Mouse (Mus musculus): ENCODE measurements around the gene Efcab9.

Efcab9 gene

DNA sequence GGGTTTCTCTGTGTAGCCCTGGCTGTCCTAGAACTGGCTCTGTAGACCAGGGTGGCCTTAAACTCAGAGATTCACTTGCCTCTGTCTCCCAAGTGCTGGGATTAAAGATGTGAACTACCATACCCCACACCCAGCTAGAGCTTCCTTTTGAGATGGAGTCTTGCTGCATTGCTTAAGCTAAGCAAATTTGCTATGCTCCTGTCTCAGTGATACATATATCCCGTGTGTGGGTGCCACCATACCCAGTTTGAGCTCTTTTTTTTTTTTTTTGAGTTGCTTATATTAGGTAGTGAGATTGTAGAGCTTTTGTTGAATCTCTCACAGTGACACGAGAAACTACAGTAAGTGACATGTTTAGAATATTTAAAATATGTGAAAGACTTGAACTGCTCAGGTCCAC lies 36.6 kb downstream of the Efcab9 start:
- no peak for DNase-seq (ENCODE audit: low spot score)

DNA sequence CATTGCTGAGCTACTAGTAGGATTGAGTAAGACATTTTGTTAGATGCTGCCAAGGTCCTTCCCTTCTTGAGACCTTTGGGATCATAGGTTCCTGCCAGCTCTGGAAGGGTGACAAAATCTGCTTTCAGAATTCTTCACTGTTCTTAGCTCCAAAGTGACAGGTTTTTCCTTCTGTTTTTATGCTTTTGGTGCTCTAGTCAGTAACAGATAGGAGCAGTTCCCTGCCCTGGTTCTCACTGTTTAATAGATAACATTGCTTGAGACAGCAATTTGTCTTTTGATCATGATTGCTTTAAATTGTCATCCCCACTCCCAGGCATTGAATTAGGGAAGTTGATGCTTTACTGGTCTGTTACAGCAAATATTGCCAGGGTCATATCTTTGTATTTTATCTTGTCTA lies 38.6 kb downstream of the Efcab9 start:
- no peak for DNase-seq (ENCODE audit: low spot score)

DNA sequence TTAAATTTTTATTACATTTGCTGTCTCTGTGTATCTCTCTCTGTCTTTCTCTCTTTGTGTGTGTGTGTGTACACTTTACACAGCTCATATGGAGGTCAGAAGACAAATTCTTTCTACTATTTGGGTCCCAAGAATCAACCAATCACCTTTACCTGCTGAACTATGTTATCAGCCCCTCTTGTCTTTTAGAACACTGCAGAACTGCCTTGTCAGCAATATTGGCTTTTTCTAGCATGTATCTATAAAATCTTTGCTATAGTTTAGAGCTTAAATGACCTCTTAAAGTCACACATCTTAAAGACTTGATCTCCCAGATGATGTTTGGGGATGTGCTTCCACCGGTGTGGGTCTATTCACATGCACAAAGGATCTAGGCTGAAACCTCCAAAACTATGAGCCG lies 40.8 kb downstream of the Efcab9 start:
- DNase-seq (ENCODE audit: low spot score), result no peak

- no peak for DNase-seq (ENCODE audit: low spot score)
Measured at GRCm38 (mm10) chr11:32488808-32489670, 42.8 kb downstream of the Efcab9 start.

GRCm38 (mm10) chr11:32488344-32488743 lies 43.5 kb downstream of the Efcab9 start:
- no peak for DNase-seq (ENCODE audit: low spot score)

GRCm38 (mm10) chr11:32487501-32487900 lies 44.4 kb downstream of the Efcab9 start:
- no peak for DNase-seq (ENCODE audit: low spot score)

DNA sequence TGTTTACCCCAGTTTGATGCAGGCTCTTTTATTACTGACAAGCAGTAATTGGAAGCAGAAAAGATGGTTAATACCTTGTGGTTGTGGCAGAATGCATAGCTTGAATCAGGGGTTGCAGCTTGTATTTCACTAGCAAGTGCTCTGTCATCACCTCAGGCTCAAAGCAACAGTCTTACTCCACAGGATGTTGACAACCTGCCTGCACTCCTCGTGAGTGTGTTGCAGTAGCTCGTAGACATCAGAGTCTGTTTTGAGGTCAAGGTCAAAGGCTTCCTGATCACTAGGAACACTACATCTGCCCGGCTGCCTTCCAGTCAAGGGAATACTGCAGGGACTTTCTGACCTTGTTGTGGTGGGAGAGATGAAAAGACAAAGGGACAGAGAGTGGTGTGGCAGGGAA lies 45.3 kb downstream of the Efcab9 start:
- no peak for DNase-seq (ENCODE audit: low spot score)

DNA sequence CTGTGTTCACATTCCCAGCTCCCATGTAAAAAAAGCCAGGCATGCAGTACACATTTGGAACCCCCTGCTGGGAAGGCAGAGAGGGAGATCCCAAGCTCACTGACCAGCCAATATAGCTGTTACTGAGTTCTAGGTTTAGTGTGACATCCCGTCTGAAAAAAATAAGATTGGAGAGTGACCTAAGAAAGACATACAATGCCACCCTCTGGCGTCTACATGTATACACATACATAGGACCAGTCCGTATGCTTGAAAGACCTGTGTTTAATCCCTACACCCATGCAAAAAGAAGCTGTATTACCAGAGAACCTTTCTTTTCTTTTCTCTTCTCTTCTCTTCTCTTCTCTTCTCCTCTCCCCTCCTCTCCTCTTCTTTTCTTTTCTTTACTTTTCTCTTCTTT lies 46.6 kb downstream of the Efcab9 start:
- DNase-seq (ENCODE audit: low spot score), result no peak

- no peak for DNase-seq (ENCODE audit: low spot score)
Measured at GRCm38 (mm10) chr11:32481525-32481924, 50.4 kb downstream of the Efcab9 start.

DNA sequence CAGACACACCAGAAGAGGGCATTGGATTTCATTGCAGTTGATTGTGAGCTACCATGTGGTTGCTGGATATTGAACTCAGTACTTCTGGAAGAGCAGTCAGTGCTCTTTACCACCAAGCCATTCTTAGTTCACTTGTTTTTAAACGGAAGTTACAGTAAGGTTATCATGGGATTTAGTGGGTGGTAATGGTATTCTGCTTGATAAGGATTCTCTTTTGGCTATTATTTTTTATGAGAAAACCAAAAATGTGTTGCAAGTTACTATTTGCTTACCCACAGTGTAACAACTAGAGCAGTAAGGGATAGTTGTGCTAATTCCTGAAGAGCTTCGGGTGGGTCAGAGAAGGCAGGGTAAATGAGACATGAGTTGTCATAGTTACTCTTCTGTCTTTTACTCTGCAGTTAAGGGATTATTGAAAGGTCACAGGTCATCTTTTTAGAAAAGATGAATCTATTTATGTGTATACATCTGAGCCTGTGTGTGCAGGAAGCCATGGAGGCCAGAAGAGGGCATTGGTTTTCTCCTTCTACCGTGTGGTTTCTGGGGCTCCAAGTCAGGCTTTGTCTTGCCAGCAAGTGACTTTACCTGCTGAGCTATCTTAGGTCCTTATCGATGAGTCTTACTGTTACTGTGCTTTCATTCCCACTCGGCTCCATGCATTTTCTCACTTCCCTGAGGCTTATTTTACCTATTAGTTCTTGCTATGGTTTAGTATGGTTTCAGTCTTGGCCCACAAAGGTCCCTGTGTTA lies 56.2 kb downstream of the Efcab9 start:
- no peak for DNase-seq (ENCODE audit: low spot score)

DNA sequence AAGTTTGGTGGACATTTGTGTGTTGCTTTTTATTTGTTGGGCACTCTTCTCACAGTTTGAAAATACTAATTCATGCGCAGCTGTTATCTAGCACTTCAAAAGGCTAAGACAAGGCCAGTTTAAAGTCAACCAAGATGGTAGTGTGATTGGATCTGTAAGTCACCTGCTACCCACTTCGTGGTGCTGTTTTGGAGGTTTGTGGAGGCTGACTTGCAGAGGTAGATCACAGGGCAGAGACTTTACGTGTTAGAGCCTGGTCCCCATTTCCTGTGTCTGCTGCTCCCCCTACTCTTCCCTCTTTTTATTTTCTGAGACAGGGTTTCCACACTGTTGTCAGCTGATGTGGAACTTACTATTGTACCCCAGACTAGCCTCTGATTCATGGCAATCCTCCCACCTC lies 57.2 kb downstream of the Efcab9 start:
- DNase-seq (ENCODE audit: low spot score), result no peak
